Mouse (Mus musculus) heart, adult 2 months (tissue): ENCODE measurements at regions not wholly inside any gene's neighbourhood (a gene's known extent, or its start where the extent isn't known, plus 50 kb on each side); places are given as distances from the start of the nearest gene placed in this dataset.
"Not testable (repeated sequence)": the region's sequence is repeated elsewhere in the genome, so short reads cannot be mapped to it uniquely, and the experiment has no call there.

Experiments used
- DNase-seq, 2 experiments: peaks; one replicate each; pipeline ENCODE4 v3.0.0; 2021
- H3K27ac ChIP-seq: fragments of 200-600 bp; 2 replicates; pipeline ENCODE4 v1.8.1; 2022
- H3K27me3 ChIP-seq: fragments of 200-500 bp; 2 replicates; pipeline ENCODE4 v1.6.1; 2012; ENCODE audit warnings: mild to moderate bottlenecking, low read length, inconsistent platforms, mixed read lengths; ENCODE audit not compliant: control insufficient read depth, insufficient read depth
- H3K36me3 ChIP-seq: fragments of 200-500 bp; 2 replicates; pipeline ENCODE4 v1.6.1; 2012; ENCODE audit warnings: low read length, inconsistent platforms; ENCODE audit not compliant: control insufficient read depth, insufficient read depth
- H3K4me1 ChIP-seq: fragments of 200-500 bp; 2 replicates; pipeline ENCODE4 v1.6.1; 2011; ENCODE audit warnings: low read length; ENCODE audit not compliant: control insufficient read depth, insufficient read depth
- H3K4me3 ChIP-seq: fragments of 200-600 bp; 2 replicates; pipeline ENCODE4 v1.8.1; 2022
- H3K79me2 ChIP-seq: fragments of 200-500 bp; replicated peaks from 2 replicates; pipeline ENCODE4 v1.6.1; 2012; ENCODE audit warnings: mild to moderate bottlenecking, inconsistent platforms, low read length, moderate library complexity, mixed read lengths; ENCODE audit not compliant: control insufficient read depth, insufficient read depth
- H3K9ac ChIP-seq: fragments of 200-500 bp; 2 replicates; pipeline ENCODE4 v1.6.1; 2012; ENCODE audit warnings: low read depth, mild to moderate bottlenecking, control low read depth, inconsistent platforms, low read length, mixed read lengths
- CTCF ChIP-seq: fragments of 200-600 bp; IDR thresholded peaks from 2 replicates; pipeline ENCODE4 v1.8.1; 2022; ENCODE audit warnings: antibody characterized with exemption, mild to moderate bottlenecking, moderate library complexity
- EP300 ChIP-seq: fragments of 200-500 bp; IDR thresholded peaks from 2 replicates; pipeline ENCODE4 v1.6.1; 2011; ENCODE audit warnings: low read depth, low read length, control low read depth; ENCODE audit not compliant: insufficient read depth
- POLR2A ChIP-seq: fragments of 200-500 bp; IDR thresholded peaks from 2 replicates; pipeline ENCODE4 v1.6.1; 2011; ENCODE audit warnings: mild to moderate bottlenecking, low read depth, low read length, control low read depth; ENCODE audit not compliant: insufficient read depth
- WGBS: fragments of 180-500 bp; shearing (Covaris S2); methylation state at CpG from one replicate; pipeline ENCODE4 v1.1.7; 2018; 5-methylcytosine and 5-hydroxymethylcytosine counted together
- intact Hi-C: fragments of 180-260 bp; cut with DNase I; formaldehyde crosslinking; loops from one replicate; pipeline ENCODE4 v1.15.1; 2025

DNA sequence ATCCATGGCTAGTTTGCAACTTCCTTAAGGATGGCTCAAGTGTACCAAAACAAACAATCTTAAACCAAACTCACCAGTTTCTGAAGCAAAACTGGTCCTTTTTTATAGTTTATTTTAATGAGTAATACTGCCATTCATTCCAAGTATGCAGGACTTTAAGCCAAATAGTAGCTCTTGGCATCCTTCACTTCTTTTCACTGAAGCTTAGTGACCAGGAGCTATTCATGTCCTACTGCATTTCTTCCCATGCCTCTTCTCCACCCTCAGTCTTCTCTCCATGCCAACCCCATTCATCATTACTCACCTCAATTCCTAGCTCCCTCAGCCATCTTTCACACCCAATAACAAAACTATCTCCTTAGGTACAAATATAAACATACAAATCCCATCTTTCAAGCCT, 144.6 kb upstream of the Nhs start:
- TF ChIP-seq POLR2A (no peak), CTCF (no peak), EP300 (no peak)
- DNase-seq, result no peak
- no peaks in the 10 kb centered on the region for H3K79me2 ChIP-seq
- H3K4me1 ChIP-seq, result no peaks in the 10 kb centered on the region
- no peak overlapping the region for H3K9ac ChIP-seq
- no peaks in the 10 kb centered on the region for H3K36me3 ChIP-seq
- no peak overlapping the region for H3K4me3 ChIP-seq
- no peak overlapping the region for H3K27ac ChIP-seq
- H3K27me3 ChIP-seq, result no peaks in the 10 kb centered on the region
- intact Hi-C loops, result no loop called here

DNA sequence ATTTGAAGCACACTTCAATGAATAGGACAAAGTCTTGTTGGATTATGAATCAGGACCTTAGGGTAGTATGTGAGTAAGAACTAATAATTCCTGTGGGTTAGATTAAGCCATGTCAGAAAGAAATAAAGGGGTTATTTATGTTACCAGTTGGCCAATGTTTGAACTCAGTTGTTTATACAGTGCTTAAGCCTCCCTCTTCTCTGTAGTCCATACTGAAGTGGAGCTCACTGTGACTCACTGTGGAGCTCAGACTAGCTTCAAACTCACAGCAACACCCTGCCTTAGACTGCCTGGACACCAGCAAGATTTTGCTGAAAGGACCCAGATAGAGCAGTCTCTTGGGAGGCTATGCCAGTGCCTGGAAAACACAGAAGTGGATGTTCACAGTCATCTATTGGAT, 143.3 kb upstream of the Nhs start:
- no peak overlapping the region for H3K4me3 ChIP-seq
- no peaks in the 10 kb centered on the region for H3K27me3 ChIP-seq
- no peaks in the 10 kb centered on the region for H3K4me1 ChIP-seq
- DNase-seq, result no peak
- no peaks in the 10 kb centered on the region for H3K36me3 ChIP-seq
- no peak overlapping the region for H3K9ac ChIP-seq
- H3K27ac ChIP-seq, result no peak overlapping the region
- TF ChIP-seq CTCF (no peak), EP300 (no peak), POLR2A (no peak)
- H3K79me2 ChIP-seq, result no peaks in the 10 kb centered on the region
- intact Hi-C loops, result no loop called here

DNA sequence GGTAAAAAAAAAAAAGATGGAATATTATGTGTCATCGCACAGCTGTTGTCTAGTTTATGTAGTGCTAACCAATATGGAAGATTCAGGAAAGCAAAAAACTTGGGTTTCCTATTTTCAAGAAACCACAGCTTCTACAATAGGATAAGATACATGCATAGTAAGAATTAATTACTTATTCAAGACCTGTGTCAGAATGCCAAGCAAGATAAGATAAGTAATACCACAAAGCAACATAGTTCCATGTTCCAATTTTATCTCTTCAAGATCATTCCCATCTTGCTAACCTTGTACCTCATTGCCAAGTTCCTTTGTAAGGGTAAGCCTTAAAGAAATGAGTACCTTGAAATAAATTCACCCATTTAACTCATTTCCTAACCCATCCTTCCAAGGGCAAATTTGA, 131.7 kb upstream of the Nhs start:
- H3K4me3 ChIP-seq, result no peak overlapping the region
- H3K27me3 ChIP-seq, result no peaks in the 10 kb centered on the region
- TF ChIP-seq POLR2A, result no peak
- no peak for TF ChIP-seq EP300
- TF ChIP-seq CTCF, result no peak
- intact Hi-C loops, result no loop called here
- H3K79me2 ChIP-seq, result no peaks in the 10 kb centered on the region
- H3K4me1 ChIP-seq, result no peaks in the 10 kb centered on the region
- DNase-seq, result no peak
- no peak overlapping the region for H3K9ac ChIP-seq
- no peak overlapping the region for H3K27ac ChIP-seq
- 97% methylated on average over 1 of the region's 1 CpGs for WGBS
- H3K36me3 ChIP-seq, result no peaks in the 10 kb centered on the region

DNA sequence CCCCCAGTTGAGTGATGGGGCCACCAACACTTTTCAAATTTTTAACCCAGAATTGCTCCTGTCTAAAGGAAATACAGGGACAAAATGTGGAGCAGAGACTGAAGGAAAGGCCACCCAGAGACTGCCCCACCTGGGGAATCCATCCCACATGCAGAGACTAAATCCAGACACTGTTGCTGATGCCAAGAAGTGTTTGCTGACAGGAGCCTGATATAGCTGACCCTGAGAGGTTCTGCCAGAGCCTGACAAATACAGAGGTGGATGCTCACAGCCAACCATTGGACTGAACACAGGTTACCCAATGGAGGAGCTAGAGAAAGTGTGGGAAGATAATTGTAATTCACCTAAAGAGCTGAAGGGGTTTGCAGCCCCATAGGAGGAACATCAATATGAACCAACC, 126.6 kb upstream of the Nhs start:
- intact Hi-C loops, H3K27ac ChIP-seq, H3K9ac ChIP-seq, H3K36me3 ChIP-seq, H3K79me2 ChIP-seq, H3K27me3 ChIP-seq, H3K4me1 ChIP-seq, H3K4me3 ChIP-seq: not testable (repeated sequence)
- DNase-seq, result peak in 1 of 2 experiments; percentile 5

DNA sequence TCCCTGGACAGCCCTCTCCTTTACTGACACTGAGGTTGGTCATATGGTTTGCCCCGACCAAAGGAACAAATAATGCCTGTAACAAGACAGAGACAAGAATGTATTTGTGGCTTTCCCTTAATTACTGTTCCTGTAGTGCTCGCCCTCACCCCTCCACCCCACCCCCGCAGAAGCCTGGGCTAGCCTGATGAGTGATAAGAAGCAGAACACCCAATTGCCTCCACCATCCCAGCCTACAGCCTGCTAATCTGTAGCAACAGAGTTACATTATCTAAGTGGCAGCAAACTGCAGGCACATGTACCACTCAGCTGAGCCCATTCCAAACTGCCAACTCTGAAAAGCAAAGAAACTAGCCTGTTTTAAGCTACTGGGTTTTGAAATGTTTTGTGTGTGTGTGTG, 124.7 kb upstream of the Nhs start:
- Histone ChIP-seq H3K4me3 (no peak overlapping the region), H3K79me2 (no peaks in the 10 kb centered on the region), H3K27ac (no peak overlapping the region), H3K27me3 (no peaks in the 10 kb centered on the region), H3K4me1 (no peaks in the 10 kb centered on the region), H3K36me3 (no peaks in the 10 kb centered on the region), H3K9ac (no peak overlapping the region)
- WGBS, result 41% methylated on average over 3 of the region's 3 CpGs
- TF ChIP-seq CTCF (no peak), EP300 (no peak), POLR2A (no peak)
- intact Hi-C loops, result no loop called here
- DNase-seq, result no peak

DNA sequence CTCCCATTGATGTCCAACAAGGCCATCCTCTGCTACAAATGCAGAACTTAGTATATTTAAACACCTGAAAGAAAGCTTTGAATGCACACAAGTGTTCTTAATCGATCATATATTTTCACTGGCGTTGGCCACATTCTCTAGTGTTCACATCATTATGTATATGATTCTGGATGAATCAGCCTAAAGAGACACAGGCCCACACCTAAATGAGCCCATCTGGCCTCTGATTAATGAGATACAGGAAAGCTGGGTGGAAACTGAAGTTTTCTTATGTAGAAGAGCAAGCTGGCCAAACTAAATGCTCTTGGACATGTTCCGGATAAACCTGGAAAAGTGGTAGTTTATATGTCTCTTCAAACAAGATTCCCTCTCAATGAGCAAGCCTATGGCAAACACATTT, 123.2 kb upstream of the Nhs start:
- no peak for DNase-seq
- H3K4me3 ChIP-seq, result no peak overlapping the region
- H3K36me3 ChIP-seq, result no peaks in the 10 kb centered on the region
- H3K27ac ChIP-seq, result no peak overlapping the region
- intact Hi-C loops, result no loop called here
- no peaks in the 10 kb centered on the region for H3K4me1 ChIP-seq
- H3K9ac ChIP-seq, result no peak overlapping the region
- WGBS, result 93% methylated on average over 3 of the region's 3 CpGs
- H3K27me3 ChIP-seq, result no peaks in the 10 kb centered on the region
- no peaks in the 10 kb centered on the region for H3K79me2 ChIP-seq
- TF ChIP-seq EP300, result no peak
- TF ChIP-seq CTCF, result no peak
- TF ChIP-seq POLR2A, result no peak

DNA sequence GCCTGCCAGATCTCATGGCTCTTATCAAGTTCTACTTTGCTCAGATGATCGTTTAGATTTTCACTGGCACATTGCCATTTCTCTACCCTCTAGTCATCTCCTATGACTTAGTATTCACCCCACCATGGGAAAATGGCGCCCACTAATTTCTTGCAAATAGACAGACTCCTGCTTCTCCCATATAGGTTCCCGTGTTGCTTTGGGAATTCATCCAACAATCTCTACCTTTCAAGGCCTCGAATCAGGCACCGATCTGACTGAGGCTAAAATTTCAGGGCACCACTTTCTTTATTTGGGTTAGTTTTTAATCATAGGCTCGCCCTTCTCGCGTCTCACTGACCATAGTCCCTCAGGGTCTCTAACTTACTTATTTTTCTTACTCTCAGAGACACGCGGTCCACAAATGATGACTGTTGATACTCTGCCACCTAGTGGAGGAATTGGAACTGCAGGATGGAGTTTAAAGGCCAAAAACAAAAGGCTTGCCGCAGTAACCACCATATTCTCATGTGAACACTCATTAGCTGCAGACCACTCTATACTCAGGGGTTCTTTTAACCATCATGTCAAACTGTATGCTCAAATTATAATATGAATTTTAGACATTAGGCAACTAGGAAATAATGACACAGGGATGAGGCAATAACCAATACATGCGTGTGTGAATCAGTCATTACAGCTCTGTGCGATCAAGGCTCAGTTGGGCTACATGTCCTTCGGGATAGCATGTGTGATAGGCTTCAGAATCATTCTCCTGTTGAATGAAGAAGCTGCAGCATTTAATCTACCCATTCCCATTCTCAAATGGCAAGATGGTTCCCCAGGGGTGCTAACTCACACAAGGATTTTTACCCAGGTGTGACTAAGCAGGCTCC, 119.5 kb upstream of the Nhs start:
- Histone ChIP-seq H3K4me3 (no peak overlapping the region), H3K36me3 (no peaks in the 10 kb centered on the region), H3K4me1 (no peaks in the 10 kb centered on the region), H3K27ac (no peak overlapping the region), H3K79me2 (no peaks in the 10 kb centered on the region), H3K27me3 (no peaks in the 10 kb centered on the region), H3K9ac (no peak overlapping the region)
- TF ChIP-seq CTCF (peak; percentile 86), EP300 (no peak)
- DNase-seq, result peak; percentile 3 to 20
- 43% methylated on average over 14 of the region's 14 CpGs for WGBS
- intact Hi-C loops, result loop anchor here (2.0 to 10.0 kb wide), 5 partner anchors 118 to 406 kb away; no protein-coding TSS in a partner anchor
